Mouse (Mus musculus): ENCODE measurements at regions not wholly inside any gene's neighbourhood (a gene's known extent, or its start where the extent isn't known, plus 50 kb on each side); places are given as distances from the start of the nearest gene placed in this dataset.

GRCm38 (mm10) chr5:11983452-11983851 lies 65.6 kb downstream of the 4933402N22Rik start:
- no peak overlapping the region for H3K4me3 ChIP-seq
- no peaks in the 10 kb centered on the region for H3K4me1 ChIP-seq
- H3K9me3 ChIP-seq (replicated peaks): no peaks in the 10 kb centered on the region
- H3K27me3 ChIP-seq (ENCODE audit: low read depth, poor library complexity, severe bottlenecking): no peaks in the 10 kb centered on the region
- DNase-seq (ENCODE audit: low spot score): no peak
- 79% methylated on average over 4 of the region's 4 CpGs for WGBS
- no peak overlapping the region for H3K27ac ChIP-seq (replicated peaks)
- H3K36me3 ChIP-seq: no peaks in the 10 kb centered on the region

DNA sequence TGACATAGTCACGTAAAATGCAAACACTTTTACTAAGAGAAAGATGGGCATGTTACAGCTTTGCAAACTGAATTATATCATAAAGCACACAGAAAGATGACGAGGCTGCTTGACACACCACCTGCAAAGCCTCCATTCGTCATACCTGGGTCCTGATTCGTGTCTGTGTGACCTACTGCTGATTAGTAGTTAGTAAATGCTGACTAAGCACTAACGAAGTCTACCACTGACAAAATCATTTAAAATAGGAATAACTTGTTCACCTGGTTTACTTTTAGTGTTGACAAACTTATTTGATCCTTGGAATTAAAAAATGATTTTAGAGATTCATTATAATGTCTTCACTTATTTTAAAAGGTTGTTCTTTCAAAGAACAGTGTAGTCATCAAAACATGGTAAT lies 71.3 kb downstream of the 4933402N22Rik start:
- 91% methylated on average over 5 of the region's 5 CpGs for WGBS
- no peaks in the 10 kb centered on the region for H3K9me3 ChIP-seq (replicated peaks)
- no peaks in the 10 kb centered on the region for H3K27me3 ChIP-seq (ENCODE audit: low read depth, poor library complexity, severe bottlenecking)
- H3K27ac ChIP-seq (replicated peaks): no peak overlapping the region
- no peaks in the 10 kb centered on the region for H3K4me1 ChIP-seq
- DNase-seq (ENCODE audit: low spot score): no peak
- no peaks in the 10 kb centered on the region for H3K36me3 ChIP-seq
- H3K4me3 ChIP-seq: no peak overlapping the region

DNA sequence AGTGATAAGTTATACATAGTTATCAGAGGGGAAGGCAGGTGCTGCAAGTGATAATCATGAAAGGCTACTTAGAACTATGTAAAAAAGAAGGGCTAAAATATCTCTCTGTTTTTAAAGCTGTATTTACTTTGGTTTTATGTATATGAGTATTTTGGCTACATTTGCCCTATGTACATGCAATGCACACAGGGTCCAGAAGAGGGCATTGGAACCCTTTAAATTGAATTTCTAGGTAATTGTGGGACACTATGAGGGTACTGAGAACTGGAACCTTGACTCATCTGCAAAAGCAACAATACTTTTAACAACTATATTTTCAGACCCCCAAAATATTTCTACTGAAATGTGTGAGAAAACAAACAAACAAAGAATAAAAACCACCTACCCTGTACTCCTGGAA lies 82.9 kb downstream of the 4933402N22Rik start:
- no peak overlapping the region for H3K27ac ChIP-seq (replicated peaks)
- H3K36me3 ChIP-seq: no peaks in the 10 kb centered on the region

GRCm38 (mm10) chr5:12006473-12006872 lies 88.6 kb downstream of the 4933402N22Rik start:
- WGBS: 89% methylated on average over 3 of the region's 3 CpGs
- no peak for DNase-seq (ENCODE audit: low spot score)
- H3K27ac ChIP-seq (replicated peaks): no peak overlapping the region
- H3K27me3 ChIP-seq (ENCODE audit: low read depth, poor library complexity, severe bottlenecking): no peaks in the 10 kb centered on the region
- no peaks in the 10 kb centered on the region for H3K9me3 ChIP-seq (replicated peaks)
- no peak overlapping the region for H3K4me3 ChIP-seq
- no peaks in the 10 kb centered on the region for H3K36me3 ChIP-seq
- no peaks in the 10 kb centered on the region for H3K4me1 ChIP-seq

More for the DNA sequence above, 82.9 kb downstream of the 4933402N22Rik start:
- H3K4me1 ChIP-seq: no peaks in the 10 kb centered on the region
- H3K27me3 ChIP-seq (ENCODE audit: low read depth, poor library complexity, severe bottlenecking): no peaks in the 10 kb centered on the region
- H3K9me3 ChIP-seq (replicated peaks): no peaks in the 10 kb centered on the region
- no peak for DNase-seq (ENCODE audit: low spot score)
- H3K4me3 ChIP-seq: no peak overlapping the region

DNA sequence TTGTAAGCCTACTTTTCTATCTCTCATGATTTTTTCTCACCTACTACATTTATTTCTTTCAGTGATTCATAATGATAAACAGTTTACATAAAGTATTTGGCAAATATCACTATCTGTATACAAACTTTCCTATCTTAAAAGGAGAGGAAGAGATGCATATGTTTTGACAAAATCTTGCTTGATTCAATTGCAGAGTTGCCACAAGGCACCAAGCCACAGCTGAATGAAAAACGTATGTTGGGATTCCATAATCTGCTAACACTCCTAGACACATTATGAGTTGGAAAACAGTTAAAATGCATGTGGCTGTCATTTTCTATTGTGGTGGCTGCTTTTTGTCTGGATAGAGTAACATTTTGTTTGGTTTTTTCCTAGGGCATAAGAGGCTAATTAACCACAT lies 98.5 kb downstream of the 4933402N22Rik start:
- Histone ChIP-seq H3K9me3 (replicated peaks) (no peaks in the 10 kb centered on the region), H3K4me1 (no peaks in the 10 kb centered on the region), H3K36me3 (no peaks in the 10 kb centered on the region), H3K27ac (replicated peaks) (no peak overlapping the region), H3K4me3 (no peak overlapping the region), H3K27me3 (ENCODE audit: low read depth, poor library complexity, severe bottlenecking) (no peaks in the 10 kb centered on the region)
- WGBS: 85% methylated on average over 1 of the region's 1 CpGs
- no peak for DNase-seq (ENCODE audit: low spot score)

DNA sequence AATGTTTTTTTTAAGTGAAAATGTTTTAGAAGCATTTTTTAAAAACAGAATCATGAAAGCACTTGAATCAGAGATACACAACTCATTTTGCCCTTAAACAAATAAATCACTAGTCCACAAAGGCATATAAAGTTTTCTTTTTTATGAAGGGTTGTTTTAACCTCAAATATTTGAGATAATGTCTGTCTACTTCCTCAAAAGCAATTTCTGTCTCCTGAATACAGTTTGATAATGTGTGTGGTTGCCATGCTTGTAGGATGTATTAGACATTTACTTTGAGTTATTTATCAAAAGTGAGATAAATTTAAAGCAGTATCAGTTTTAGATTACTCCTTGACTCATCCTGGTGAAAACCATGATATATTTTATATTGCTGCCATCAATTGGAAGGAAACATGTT lies 102.6 kb downstream of the 4933402N22Rik start:
- no peak for DNase-seq (ENCODE audit: low spot score)
- Histone ChIP-seq H3K4me1 (no peaks in the 10 kb centered on the region), H3K27me3 (ENCODE audit: low read depth, poor library complexity, severe bottlenecking) (no peaks in the 10 kb centered on the region), H3K36me3 (no peaks in the 10 kb centered on the region), H3K9me3 (replicated peaks) (no peaks in the 10 kb centered on the region), H3K4me3 (no peak overlapping the region), H3K27ac (replicated peaks) (no peak overlapping the region)

DNA sequence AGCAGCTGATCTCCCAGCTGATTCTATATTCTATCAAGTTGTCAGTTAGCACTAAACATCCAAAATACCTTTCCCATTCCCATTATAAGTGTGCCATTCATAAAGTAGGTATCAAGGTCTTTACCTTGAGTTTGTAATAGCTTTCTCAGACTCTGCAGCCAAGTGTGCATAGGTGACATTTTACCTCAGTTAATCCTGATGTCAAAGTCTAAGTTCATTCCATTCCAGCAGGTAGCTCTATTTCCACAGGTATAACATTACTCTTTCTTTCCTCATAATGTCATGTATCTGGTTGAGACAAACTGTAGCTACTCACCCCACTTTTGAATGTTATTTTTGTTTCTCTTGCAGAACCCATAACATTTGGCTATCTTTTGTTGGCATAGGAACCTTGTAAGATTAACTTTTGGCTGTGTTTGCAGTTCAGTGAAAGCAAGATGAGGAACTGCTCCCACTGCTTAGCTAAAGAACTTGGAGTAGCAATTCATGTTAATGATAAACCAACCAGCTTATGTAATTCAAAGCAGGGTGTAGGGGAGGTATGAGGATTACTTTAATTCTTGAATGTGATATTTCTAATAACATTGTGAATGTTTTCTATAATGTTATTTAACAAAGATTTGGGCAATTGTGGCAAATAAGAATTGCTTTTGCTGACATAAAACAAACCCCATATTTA lies 107.0 kb downstream of the 4933402N22Rik start:
- no peak overlapping the region for H3K4me3 ChIP-seq
- H3K4me1 ChIP-seq: no peaks in the 10 kb centered on the region
- H3K27me3 ChIP-seq (ENCODE audit: low read depth, poor library complexity, severe bottlenecking): no peaks in the 10 kb centered on the region
- H3K27ac ChIP-seq (replicated peaks): no peak overlapping the region
- DNase-seq (ENCODE audit: low spot score): no peak
- H3K9me3 ChIP-seq (replicated peaks): no peaks in the 10 kb centered on the region
- H3K36me3 ChIP-seq: no peaks in the 10 kb centered on the region

GRCm38 (mm10) chr5:12030002-12030401 lies 112.2 kb downstream of the 4933402N22Rik start:
- peak; percentile 37 for DNase-seq (ENCODE audit: low spot score)
- Histone ChIP-seq H3K27me3 (ENCODE audit: low read depth, poor library complexity, severe bottlenecking) (no peaks in the 10 kb centered on the region), H3K4me3 (no peak overlapping the region), H3K36me3 (no peaks in the 10 kb centered on the region), H3K27ac (replicated peaks) (no peak overlapping the region), H3K9me3 (replicated peaks) (no peaks in the 10 kb centered on the region), H3K4me1 (no peaks in the 10 kb centered on the region)
- 29% methylated on average over 5 of the region's 5 CpGs for WGBS

DNA sequence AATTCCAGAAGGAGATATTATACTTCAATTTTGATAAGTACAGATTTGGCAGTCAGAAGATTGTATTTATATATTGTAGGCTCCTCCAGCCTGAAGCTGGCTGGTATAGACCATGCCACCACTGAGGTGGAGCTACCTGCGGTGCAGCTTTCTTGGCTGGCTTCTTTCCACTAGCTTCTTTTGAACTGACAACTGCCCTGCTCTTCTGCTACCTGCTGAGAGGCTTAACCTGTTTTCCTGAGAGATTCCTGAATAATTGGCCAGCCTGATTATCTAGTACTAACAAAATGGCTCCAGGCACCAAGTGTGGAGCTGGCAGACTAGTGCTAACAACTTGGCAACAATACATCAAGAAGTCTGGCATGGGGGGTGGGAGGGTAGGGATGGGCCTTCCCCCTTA lies 132.0 kb downstream of the 4933402N22Rik start:
- DNase-seq (ENCODE audit: low spot score): no peak
- H3K4me1 ChIP-seq: no peaks in the 10 kb centered on the region
- 0 out of 2 replicates have a peak, but pooled peaks cover 4% of the 10 kb centered on the region for H3K9me3 ChIP-seq (replicated peaks)
- H3K4me3 ChIP-seq: no peak overlapping the region
- no peaks in the 10 kb centered on the region for H3K36me3 ChIP-seq
- H3K27ac ChIP-seq (replicated peaks): no peak overlapping the region
- H3K27me3 ChIP-seq (ENCODE audit: low read depth, poor library complexity, severe bottlenecking): no peaks in the 10 kb centered on the region
- WGBS: 90% methylated on average over 1 of the region's 1 CpGs

- no peak overlapping the region for H3K27ac ChIP-seq (replicated peaks)
- no peaks in the 10 kb centered on the region for H3K27me3 ChIP-seq (ENCODE audit: low read depth, poor library complexity, severe bottlenecking)
- 87% methylated on average over 1 of the region's 1 CpGs for WGBS
- no peaks in the 10 kb centered on the region for H3K9me3 ChIP-seq (replicated peaks)
- no peaks in the 10 kb centered on the region for H3K36me3 ChIP-seq
- no peak for DNase-seq (ENCODE audit: low spot score)
- no peak overlapping the region for H3K4me3 ChIP-seq
- H3K4me1 ChIP-seq: no peaks in the 10 kb centered on the region
Observed at GRCm38 (mm10) chr5:12080191-12080590, 162.3 kb downstream of the 4933402N22Rik start.

DNA sequence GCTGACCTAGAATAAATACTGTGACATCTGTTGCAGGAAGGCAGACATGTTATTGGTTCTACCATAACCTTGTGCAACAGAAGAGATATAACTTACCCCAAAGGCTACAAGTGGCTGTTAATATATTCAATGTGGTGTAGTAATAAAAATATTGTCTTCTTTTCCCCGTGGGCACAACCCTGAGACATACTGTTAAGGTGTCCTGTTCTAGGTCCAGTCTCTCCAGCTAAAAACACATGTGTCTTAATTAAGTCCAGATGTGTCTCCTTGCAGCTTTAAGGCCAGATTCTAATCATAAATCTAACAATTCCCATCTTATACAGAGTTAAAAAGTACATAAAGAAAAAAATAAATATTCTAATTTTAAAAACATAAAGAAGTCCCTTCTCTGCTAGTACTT lies 175.8 kb downstream of the 4933402N22Rik start:
- Histone ChIP-seq H3K36me3 (no peaks in the 10 kb centered on the region), H3K9me3 (replicated peaks) (no peaks in the 10 kb centered on the region), H3K4me3 (no peak overlapping the region), H3K27me3 (ENCODE audit: low read depth, poor library complexity, severe bottlenecking) (no peaks in the 10 kb centered on the region), H3K27ac (replicated peaks) (no peak overlapping the region), H3K4me1 (no peaks in the 10 kb centered on the region)
- no peak for DNase-seq (ENCODE audit: low spot score)
- WGBS: 79% methylated on average over 1 of the region's 1 CpGs

- H3K9me3 ChIP-seq (replicated peaks): no peaks in the 10 kb centered on the region
- no peaks in the 10 kb centered on the region for H3K36me3 ChIP-seq
- H3K27ac ChIP-seq (replicated peaks): no peak overlapping the region
- H3K4me1 ChIP-seq: no peaks in the 10 kb centered on the region
- no peaks in the 10 kb centered on the region for H3K27me3 ChIP-seq (ENCODE audit: low read depth, poor library complexity, severe bottlenecking)
- H3K4me3 ChIP-seq: no peak overlapping the region
- 78% methylated on average over 5 of the region's 5 CpGs for WGBS
- no peak for DNase-seq (ENCODE audit: low spot score)
Observed at GRCm38 (mm10) chr5:12116587-12117354, 198.9 kb downstream of the 4933402N22Rik start.

DNA sequence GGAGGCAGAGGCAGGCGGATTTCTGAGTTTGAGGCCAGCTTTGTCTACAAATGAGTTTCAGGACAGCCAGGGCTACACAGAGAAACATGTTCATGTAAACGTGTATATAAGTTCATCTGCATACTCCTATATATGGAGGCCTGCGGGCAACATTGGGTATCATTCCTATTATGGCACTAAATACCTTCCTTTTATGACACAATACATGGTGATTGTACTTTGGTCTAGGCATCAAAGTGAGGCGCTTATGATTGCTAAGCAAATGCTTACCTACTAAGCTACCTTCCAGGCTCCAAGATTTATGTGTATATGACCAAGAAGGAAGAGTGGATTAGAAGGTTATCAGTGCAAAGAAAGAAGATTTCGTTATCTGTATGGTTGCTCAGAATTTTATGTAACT lies 207.1 kb downstream of the 4933402N22Rik start:
- Histone ChIP-seq H3K27ac (replicated peaks) (no peak overlapping the region), H3K9me3 (replicated peaks) (no peaks in the 10 kb centered on the region), H3K4me1 (0 out of 2 replicates have a peak, but pooled peaks cover 2% of the 10 kb centered on the region), H3K27me3 (ENCODE audit: low read depth, poor library complexity, severe bottlenecking) (no peaks in the 10 kb centered on the region), H3K36me3 (no peaks in the 10 kb centered on the region), H3K4me3 (no peak overlapping the region)
- DNase-seq (ENCODE audit: low spot score): no peak
- 89% methylated on average over 5 of the region's 5 CpGs for WGBS
